Mouse (Mus musculus) cerebellum, adult 9-11 months (tissue): ENCODE results near the gene Mrpl22.
"Not testable (repeated sequence)": the region's sequence is repeated elsewhere in the genome, so short reads cannot be mapped to it uniquely, and the experiment has no call there.

ENCODE experiments used
- DNase-seq: peaks from one replicate; pipeline ENCODE4 v3.0.0; 2022

The Mrpl22 gene

DNA sequence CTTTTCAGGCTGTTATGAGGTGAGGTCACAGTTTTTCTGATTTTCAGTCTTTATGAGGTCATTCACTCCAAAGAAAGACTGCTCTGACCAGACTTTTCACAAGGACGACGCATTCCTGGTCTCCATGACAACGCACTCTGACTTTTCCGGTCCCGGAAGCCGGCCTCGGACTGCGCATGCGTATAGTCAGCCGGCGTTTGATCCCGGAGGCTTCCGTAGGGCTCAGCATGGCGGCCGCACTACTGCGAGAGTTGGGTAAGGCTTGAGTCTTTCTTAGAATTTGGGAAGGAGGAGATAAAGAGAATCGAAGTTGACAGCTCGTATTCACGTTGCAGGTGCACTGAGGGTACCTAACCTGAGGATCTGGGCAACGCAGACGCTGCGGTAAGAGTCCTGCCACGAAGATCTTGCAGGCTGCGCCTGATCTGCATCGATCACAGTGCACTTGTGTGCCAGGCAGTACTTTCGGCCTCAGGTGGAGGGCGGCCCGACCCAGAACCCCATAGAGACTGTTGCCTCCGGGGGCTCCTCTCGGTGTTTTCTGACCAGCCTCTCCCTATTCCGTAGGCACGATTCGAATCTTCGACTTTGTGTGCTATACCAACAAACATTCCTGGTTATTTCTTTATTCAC is at the start of gene Mrpl22:
Mrpl22 (plus strand) TSS at position 203 of the 633 bp plus-strand sequence.
- DNase-seq: peak; percentile 93

DNA sequence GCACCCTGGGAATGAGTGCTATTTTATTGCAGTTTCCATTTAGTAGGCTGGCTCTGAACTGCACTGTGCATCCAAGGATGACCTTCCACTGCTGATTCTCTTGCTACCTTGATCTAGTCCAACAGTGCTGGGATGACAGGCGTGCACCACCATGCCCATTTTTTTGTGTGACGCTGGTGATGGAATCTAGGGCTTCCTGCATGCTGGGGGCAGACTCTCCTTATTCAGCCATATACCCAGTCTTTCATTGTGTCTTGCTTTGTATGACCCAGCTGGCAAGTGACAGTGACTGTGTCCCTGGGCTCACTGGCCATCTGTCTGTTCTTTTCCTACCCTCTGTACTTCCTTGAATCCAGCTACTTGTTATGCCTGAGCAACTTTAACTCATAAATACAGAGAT is 47.8 kb upstream of the Mrpl22 start:
- DNase-seq: peak; percentile 59

DNA sequence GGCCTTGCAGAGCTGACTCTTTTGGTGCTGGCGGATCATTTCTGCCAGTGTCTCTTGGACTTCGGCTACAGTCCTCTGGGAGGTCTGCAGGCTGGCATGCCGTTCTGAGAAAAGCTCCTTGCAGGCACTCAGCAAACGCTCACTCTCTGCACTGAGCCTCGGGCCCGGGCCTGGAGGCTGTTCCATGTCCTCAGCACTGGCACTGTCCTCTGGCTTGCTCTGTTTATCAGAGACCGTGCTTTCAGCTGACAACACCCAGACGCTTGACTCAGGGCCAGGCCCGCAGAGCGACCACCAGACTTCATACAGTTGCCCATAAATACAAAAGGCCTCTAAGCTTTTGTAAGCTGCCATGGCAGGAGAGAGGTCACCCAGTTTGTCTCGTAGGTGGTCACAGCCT is 46.4 kb upstream of the Mrpl22 start:
- DNase-seq: no peak

- peak; percentile 82 for DNase-seq
Observed at GRCm38 (mm10) chr11:58126397-58127160, 44.9 kb upstream of the Mrpl22 start.

DNA sequence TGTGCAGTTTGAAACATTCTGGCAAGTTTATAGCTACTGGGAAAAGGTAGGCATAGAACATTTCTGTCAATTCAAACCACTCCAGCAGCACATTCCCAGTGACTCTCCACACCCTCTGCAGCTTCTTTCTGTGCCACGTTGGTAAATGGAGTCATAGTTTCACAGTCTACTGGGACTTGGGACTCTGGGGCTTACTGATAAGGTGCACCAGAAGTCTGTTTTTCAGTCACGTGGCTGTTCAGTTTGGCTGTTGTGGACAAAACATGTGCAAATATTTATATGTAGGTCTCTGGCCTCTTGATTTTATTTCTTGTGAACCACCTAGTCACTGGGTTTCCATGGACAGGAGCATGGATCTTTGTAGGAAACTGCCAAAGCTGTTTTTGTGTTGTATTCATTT is 43.9 kb upstream of the Mrpl22 start:
- no peak for DNase-seq

- DNase-seq: no peak
Observed at GRCm38 (mm10) chr11:58129302-58129843, 42.1 kb upstream of the Mrpl22 start.

GRCm38 (mm10) chr11:58132026-58132425 is 39.4 kb upstream of the Mrpl22 start:
- no peak for DNase-seq

- no peak for DNase-seq
Observed at GRCm38 (mm10) chr11:58134869-58135268, 36.6 kb upstream of the Mrpl22 start.

- no peak for DNase-seq
Observed at GRCm38 (mm10) chr11:58135296-58135695, 36.2 kb upstream of the Mrpl22 start.

DNA sequence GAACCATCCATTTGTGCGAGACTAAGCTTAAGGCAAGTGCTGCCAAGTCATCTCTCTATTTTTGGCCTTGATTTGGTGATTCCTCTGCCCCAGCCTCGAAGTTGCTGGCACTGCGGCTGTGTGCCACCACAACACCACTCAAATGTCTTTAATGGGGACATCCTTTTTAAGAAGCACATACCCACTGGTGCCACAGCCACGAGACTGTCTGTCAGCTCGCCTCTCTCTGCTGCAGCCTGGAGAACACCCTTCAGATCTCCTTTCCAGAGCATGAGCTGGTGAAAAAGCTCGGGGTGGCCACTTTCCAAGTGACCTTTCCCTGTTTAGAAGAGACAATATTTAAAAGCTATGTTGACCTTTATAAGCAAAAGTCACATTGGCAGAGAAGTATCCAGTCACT is 34.8 kb upstream of the Mrpl22 start:
- no peak for DNase-seq

DNA sequence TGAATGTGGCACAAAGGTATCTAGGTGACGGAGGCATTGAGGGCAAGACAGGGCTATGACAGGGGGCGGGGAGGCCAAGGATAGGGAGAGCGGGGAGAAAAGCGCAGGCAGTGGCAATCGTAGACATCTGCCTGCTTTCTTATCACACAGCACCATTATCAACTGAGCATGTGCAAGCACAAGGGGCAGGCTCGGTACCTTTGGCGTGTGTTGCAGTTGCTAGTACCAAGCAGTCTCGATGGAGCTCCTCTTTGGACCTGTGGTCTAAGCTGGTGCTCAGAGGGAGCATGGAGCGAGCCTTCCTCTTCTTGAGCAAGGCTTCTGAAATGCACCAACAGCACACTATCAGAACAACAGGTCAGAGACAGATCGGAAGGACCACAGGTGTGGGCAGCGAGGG is 32.6 kb upstream of the Mrpl22 start:
- no peak for DNase-seq

DNA sequence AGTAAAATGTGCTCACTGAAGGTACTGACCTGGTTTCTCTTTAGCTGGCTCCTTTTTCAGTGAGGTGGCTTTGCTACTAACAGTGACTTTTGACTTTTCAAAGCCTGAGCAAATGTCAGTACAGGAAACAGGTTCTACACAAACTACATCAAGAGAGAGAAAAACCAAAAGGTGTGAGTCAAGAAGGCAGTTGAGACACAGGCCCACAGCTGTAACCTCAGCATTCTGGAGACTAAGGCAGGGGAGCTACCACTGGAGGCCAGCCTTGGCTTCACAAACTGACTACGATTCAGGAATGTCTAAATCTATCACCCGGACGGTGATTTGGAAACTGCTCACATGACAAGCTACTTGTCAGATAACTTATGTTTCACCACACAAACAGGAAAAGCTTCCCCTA is 32.0 kb upstream of the Mrpl22 start:
- DNase-seq: no peak

- DNase-seq: no peak
Observed at GRCm38 (mm10) chr11:58143704-58144426, 27.6 kb upstream of the Mrpl22 start.

GRCm38 (mm10) chr11:58146241-58146640 is 25.2 kb upstream of the Mrpl22 start:
- DNase-seq: no peak

- no peak for DNase-seq
Observed at GRCm38 (mm10) chr11:58155458-58155857, 16.0 kb upstream of the Mrpl22 start.

- no peak for DNase-seq
Observed at GRCm38 (mm10) chr11:58156871-58157270, 14.6 kb upstream of the Mrpl22 start.

- no peak for DNase-seq
Observed at GRCm38 (mm10) chr11:58165072-58165471, 6.4 kb upstream of the Mrpl22 start.

DNA sequence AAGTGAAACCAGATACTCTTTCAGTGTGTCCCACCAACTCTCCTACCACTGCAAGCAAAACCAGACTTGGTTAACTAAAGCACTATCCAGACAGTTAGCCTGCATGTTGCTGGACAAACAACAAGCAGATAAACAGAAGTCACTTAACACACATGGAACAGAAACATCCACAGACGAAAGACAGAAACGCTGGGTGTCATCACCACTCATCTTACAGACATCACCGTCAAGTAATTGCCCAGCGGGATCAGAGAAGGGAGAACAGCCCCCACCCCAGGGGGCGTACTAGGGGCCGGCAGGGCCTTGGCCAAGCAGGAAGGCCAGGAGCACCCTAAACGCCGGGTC is 3.7 kb upstream of the Mrpl22 start:
- DNase-seq: no peak

DNA sequence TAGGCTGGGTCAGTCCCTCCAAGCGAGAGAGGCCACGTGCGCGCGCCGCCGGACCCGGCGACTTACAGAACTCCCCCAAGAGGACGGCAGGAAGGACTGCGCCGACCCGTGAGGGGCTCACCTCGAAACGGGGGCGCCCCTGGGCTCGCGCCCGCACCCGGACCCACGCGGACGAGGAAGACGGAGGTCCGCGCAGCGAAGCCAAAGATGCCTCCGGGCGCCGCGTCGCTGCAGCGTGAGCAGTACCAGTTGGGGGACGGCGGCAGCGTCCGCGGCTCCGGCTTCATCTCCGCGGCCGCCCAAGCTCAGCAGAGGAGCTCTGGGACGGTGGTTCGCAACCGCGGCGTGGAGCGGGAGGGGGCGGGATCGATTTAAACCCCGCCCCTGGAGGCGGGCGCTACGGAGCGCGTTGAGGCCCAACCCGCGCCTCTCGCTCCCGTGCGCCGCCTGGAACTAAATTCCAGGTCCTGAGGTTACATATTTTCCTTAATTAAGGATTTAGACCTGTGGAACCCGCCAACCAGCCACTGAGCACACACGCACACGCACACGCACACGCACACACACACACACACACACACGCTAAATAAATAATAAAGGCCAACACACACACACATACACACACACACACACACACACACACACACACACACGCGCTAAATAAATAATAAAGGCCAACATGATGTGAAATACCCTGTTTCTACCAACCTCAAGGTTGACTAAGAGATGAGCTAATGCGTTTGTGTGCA is 3.1 kb upstream of the Mrpl22 start, which contains the start of gene Gemin5:
Gemin5 (minus strand) TSS at position 373 of the 749 bp plus-strand sequence.
- DNase-seq: peak; percentile 87

GRCm38 (mm10) chr11:58169666-58170065 is 1.8 kb upstream of the Mrpl22 start:
- no peak for DNase-seq

GRCm38 (mm10) chr11:58179563-58179962 is 8.1 kb downstream of the Mrpl22 start:
- DNase-seq: peak; percentile 75

GRCm38 (mm10) chr11:58179986-58180385 is 8.5 kb downstream of the Mrpl22 start:
- not testable (repeated sequence) for DNase-seq

GRCm38 (mm10) chr11:58180756-58181155 is 9.3 kb downstream of the Mrpl22 start:
- DNase-seq: no peak
